Mouse (Mus musculus) limb, embryonic 10.5 days (tissue): ENCODE measurements around the gene Fut8. TPM values are rescaled to one million over a fixed set of nuclear protein-coding genes. Genes with fewer than 3 reads are reported as not detected.

Experiments used
- DNase-seq: peaks from one replicate; pipeline ENCODE4 v3.0.0-alpha.2; 2017; ENCODE audit warnings: low spot score
- H3K27ac ChIP-seq: fragments of 300-500 bp; sonication (generic); 2 replicates; pipeline ENCODE4 v1.5.1; 2016; ENCODE audit warnings: mild to moderate bottlenecking
- H3K27me3 ChIP-seq: fragments of 300-500 bp; sonication (generic); 2 replicates; pipeline ENCODE4 v1.6.1; 2016; ENCODE audit warnings: low read depth, mild to moderate bottlenecking; ENCODE audit not compliant: poor library complexity, severe bottlenecking
- H3K36me3 ChIP-seq: fragments of 300-500 bp; sonication (generic); 2 replicates; pipeline ENCODE4 v1.6.1; 2016; ENCODE audit warnings: mild to moderate bottlenecking, moderate library complexity
- H3K4me1 ChIP-seq: fragments of 300-500 bp; sonication (generic); 2 replicates; pipeline ENCODE4 v1.6.1; 2016
- H3K4me3 ChIP-seq: fragments of 300-500 bp; sonication (generic); 2 replicates; pipeline ENCODE4 v1.5.1; 2016; ENCODE audit warnings: mild to moderate bottlenecking, moderate library complexity
- H3K9me3 ChIP-seq: fragments of 300-500 bp; sonication (generic); replicated peaks from 2 replicates; pipeline ENCODE4 v1.6.1; 2016; ENCODE audit warnings: mild to moderate bottlenecking
- WGBS: fragments of 180-500 bp; shearing (Covaris S2); methylation state at CpG from one replicate; pipeline ENCODE4 v1.1.7; 2016; 5-methylcytosine and 5-hydroxymethylcytosine counted together
- polyA plus RNA-seq: library from polyadenylated mRNA; unstranded; fragments of >200 nt; fragmentation: Nextera tagmentation; extraction: Ambion mirVana; gene quantifications from 2 replicates; pipeline ENCODE4 v1.2.1, GENCODE M21; 2016

The Fut8 gene
- polyA plus RNA-seq = 19.3 and 21.1 TPM in 2 replicates

- no peaks in the 10 kb centered on the region for H3K36me3 ChIP-seq
- peak; percentile 88 for DNase-seq
- H3K27me3 ChIP-seq = no peaks in the 10 kb centered on the region
- H3K4me1 ChIP-seq = peaks cover 25% of the 10 kb centered on the region
- peak within 1 kb of the TSS; percentile 83 for H3K4me3 ChIP-seq
- H3K9me3 ChIP-seq = no peaks in the 10 kb centered on the region
- H3K27ac ChIP-seq = peak within 1 kb of the TSS; percentile 98
- under 1% methylated on average over 46 of the region's 46 CpGs for WGBS
These were observed at the start of gene Fut8 for GRCm38 (mm10) chr12:77237950-77238530. Gene Fut8, plus strand, starts transcription at chr12:77238125.

GRCm38 (mm10) chr12:77189161-77189560 lies 48.8 kb upstream of the Fut8 start:
- Histone ChIP-seq H3K36me3 (no peaks in the 10 kb centered on the region), H3K4me1 (no peaks in the 10 kb centered on the region), H3K9me3 (no peaks in the 10 kb centered on the region), H3K4me3 (no peak overlapping the region), H3K27ac (no peak overlapping the region), H3K27me3 (no peaks in the 10 kb centered on the region)
- DNase-seq = no peak
- 61% methylated on average over 4 of the region's 4 CpGs for WGBS

GRCm38 (mm10) chr12:77189933-77190446 lies 47.9 kb upstream of the Fut8 start:
- H3K4me1 ChIP-seq = no peaks in the 10 kb centered on the region
- no peak overlapping the region for H3K27ac ChIP-seq
- no peaks in the 10 kb centered on the region for H3K36me3 ChIP-seq
- no peak for DNase-seq
- no peaks in the 10 kb centered on the region for H3K27me3 ChIP-seq
- 91% methylated on average over 3 of the region's 3 CpGs for WGBS
- H3K9me3 ChIP-seq = no peaks in the 10 kb centered on the region
- no peak overlapping the region for H3K4me3 ChIP-seq

- no peaks in the 10 kb centered on the region for H3K9me3 ChIP-seq
- H3K4me1 ChIP-seq = no peaks in the 10 kb centered on the region
- H3K4me3 ChIP-seq = no peak overlapping the region
- no peak for DNase-seq
- 94% methylated on average over 9 of the region's 9 CpGs for WGBS
- no peak overlapping the region for H3K27ac ChIP-seq
- no peaks in the 10 kb centered on the region for H3K27me3 ChIP-seq
- H3K36me3 ChIP-seq = no peaks in the 10 kb centered on the region
These were observed 46.2 kb upstream of the Fut8 start for GRCm38 (mm10) chr12:77191478-77192271.

GRCm38 (mm10) chr12:77192714-77193113 lies 45.2 kb upstream of the Fut8 start:
- H3K36me3 ChIP-seq = no peaks in the 10 kb centered on the region
- no peak overlapping the region for H3K4me3 ChIP-seq
- WGBS = 87% methylated on average over 3 of the region's 3 CpGs

GRCm38 (mm10) chr12:77193225-77193716 lies 44.7 kb upstream of the Fut8 start:
- 79% methylated on average over 4 of the region's 4 CpGs for WGBS
- H3K27ac ChIP-seq = no peak overlapping the region
- no peaks in the 10 kb centered on the region for H3K36me3 ChIP-seq
- H3K4me1 ChIP-seq = peaks cover 2% of the 10 kb centered on the region; the same call in 1 of the 2 replicates
- no peak overlapping the region for H3K4me3 ChIP-seq
- H3K9me3 ChIP-seq = no peaks in the 10 kb centered on the region
- no peak for DNase-seq
- H3K27me3 ChIP-seq = no peaks in the 10 kb centered on the region

More at GRCm38 (mm10) chr12:77192714-77193113, 45.2 kb upstream of the Fut8 start:
- peaks cover 2% of the 10 kb centered on the region; the same call in 1 of the 2 replicates for H3K4me1 ChIP-seq
- H3K9me3 ChIP-seq = no peaks in the 10 kb centered on the region
- no peaks in the 10 kb centered on the region for H3K27me3 ChIP-seq
- H3K27ac ChIP-seq = no peak overlapping the region
- no peak for DNase-seq

GRCm38 (mm10) chr12:77195044-77195443 lies 42.9 kb upstream of the Fut8 start:
- no peak for DNase-seq
- no peaks in the 10 kb centered on the region for H3K9me3 ChIP-seq
- peaks cover 2% of the 10 kb centered on the region; the same call in 1 of the 2 replicates for H3K4me1 ChIP-seq
- H3K27me3 ChIP-seq = no peaks in the 10 kb centered on the region
- no peaks in the 10 kb centered on the region for H3K36me3 ChIP-seq
- H3K4me3 ChIP-seq = no peak overlapping the region
- H3K27ac ChIP-seq = no peak overlapping the region
- WGBS = 79% methylated on average over 2 of the region's 2 CpGs

- H3K9me3 ChIP-seq = no peaks in the 10 kb centered on the region
- DNase-seq = no peak
- H3K4me1 ChIP-seq = peaks cover 2% of the 10 kb centered on the region; the same call in 1 of the 2 replicates
- no peaks in the 10 kb centered on the region for H3K27me3 ChIP-seq
- H3K27ac ChIP-seq = no peak overlapping the region
- no peaks in the 10 kb centered on the region for H3K36me3 ChIP-seq
- no peak overlapping the region for H3K4me3 ChIP-seq
- WGBS = 94% methylated on average over 2 of the region's 2 CpGs
These were observed 41.3 kb upstream of the Fut8 start for GRCm38 (mm10) chr12:77196529-77197095.

- Histone ChIP-seq H3K9me3 (no peaks in the 10 kb centered on the region), H3K36me3 (no peaks in the 10 kb centered on the region), H3K4me1 (peaks cover 2% of the 10 kb centered on the region; the same call in 1 of the 2 replicates), H3K27ac (no peak overlapping the region), H3K4me3 (no peak overlapping the region), H3K27me3 (no peaks in the 10 kb centered on the region)
- no peak for DNase-seq
- 82% methylated on average over 7 of the region's 7 CpGs for WGBS
These were observed 40.8 kb upstream of the Fut8 start for GRCm38 (mm10) chr12:77197121-77197599.

GRCm38 (mm10) chr12:77198253-77198652 lies 39.7 kb upstream of the Fut8 start:
- DNase-seq = no peak
- peaks cover 2% of the 10 kb centered on the region; the same call in 1 of the 2 replicates for H3K4me1 ChIP-seq
- no peaks in the 10 kb centered on the region for H3K27me3 ChIP-seq
- no peak overlapping the region for H3K27ac ChIP-seq
- H3K4me3 ChIP-seq = no peak overlapping the region
- no peaks in the 10 kb centered on the region for H3K36me3 ChIP-seq
- WGBS = 93% methylated on average over 4 of the region's 4 CpGs
- no peaks in the 10 kb centered on the region for H3K9me3 ChIP-seq

- no peak for DNase-seq
- WGBS = 61% methylated on average over 10 of the region's 10 CpGs
- H3K36me3 ChIP-seq = no peaks in the 10 kb centered on the region
- H3K9me3 ChIP-seq = no peaks in the 10 kb centered on the region
- peaks cover 2% of the 10 kb centered on the region; the same call in 1 of the 2 replicates for H3K4me1 ChIP-seq
- no peak overlapping the region for H3K27ac ChIP-seq
- H3K4me3 ChIP-seq = no peak overlapping the region
- no peaks in the 10 kb centered on the region for H3K27me3 ChIP-seq
These were observed 36.3 kb upstream of the Fut8 start for GRCm38 (mm10) chr12:77201461-77202143.

- WGBS = 92% methylated on average over 4 of the region's 4 CpGs
- H3K9me3 ChIP-seq = no peaks in the 10 kb centered on the region
These were observed 34.8 kb upstream of the Fut8 start for GRCm38 (mm10) chr12:77203136-77203535.

More at GRCm38 (mm10) chr12:77203136-77203535, 34.8 kb upstream of the Fut8 start:
- H3K36me3 ChIP-seq = no peaks in the 10 kb centered on the region
- H3K4me3 ChIP-seq = no peak overlapping the region
- no peaks in the 10 kb centered on the region for H3K4me1 ChIP-seq
- no peak overlapping the region for H3K27ac ChIP-seq
- no peak for DNase-seq
- H3K27me3 ChIP-seq = no peaks in the 10 kb centered on the region
